Mouse (Mus musculus): Measurements from ENCODE around the gene Smpd3.
A peak's percentile ranks its signal among the peaks of the same experiment; 100 is the strongest.

Gene Smpd3

DNA sequence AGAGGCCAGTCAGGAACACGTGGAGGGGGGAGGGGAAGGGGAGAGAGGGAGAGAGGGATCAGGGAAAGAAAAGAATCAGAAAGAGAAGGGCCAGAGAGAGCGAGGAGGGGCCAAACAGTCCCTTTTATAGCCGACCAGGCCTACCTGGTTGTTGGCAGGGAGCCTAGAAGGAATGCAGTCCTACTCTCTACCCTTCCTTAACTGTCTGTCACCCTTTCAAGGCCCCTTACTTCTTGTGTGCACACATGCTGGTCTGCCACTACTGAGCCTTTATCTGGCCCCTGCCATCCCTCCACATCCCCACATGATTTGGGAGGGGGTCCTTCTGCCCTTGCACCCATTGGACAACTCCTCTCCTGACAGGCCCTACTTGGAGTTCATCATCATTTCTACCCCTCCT lies 49.1 kb downstream of the Smpd3 start:
- DNase-seq: no peak

DNA sequence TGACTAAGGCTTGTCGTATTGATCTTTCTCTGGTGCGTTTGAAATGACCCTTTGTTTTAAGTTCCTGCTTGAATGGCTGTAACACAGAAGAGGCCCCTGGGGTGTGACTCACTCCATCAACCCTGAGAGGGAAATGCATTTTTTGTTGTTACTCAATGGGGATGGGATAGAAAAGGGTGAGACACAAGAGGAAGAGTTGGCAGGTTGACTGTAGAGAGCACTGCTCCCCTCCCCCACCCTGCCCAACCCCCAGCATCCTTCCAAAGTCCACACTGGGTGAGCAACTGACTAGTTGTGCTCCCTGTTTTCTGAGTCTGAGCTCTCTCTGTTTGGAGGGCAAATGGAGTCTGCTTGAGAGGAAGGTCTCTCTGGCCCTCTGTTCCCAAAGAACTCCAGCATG lies 50.3 kb downstream of the Smpd3 start:
- no peak for DNase-seq

DNA sequence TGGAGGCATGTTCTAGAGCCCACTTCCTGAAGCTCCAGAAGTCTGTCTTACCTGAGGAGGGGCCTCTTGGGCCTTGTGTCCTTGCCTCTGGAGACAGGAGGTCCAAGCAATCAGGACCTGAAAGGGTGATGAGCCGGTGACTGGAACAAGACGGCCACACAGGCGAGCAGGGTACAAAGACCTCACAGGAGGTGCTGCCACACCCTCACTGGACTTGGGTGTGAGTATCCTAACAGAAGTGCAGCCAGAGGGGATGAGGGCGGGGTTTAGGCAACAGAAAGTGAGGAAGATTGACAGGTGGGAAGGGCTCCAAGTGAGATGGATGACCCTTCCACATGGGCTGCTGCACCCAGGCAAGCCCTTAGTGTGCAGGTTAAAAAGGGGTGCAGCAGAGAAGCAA lies 56.9 kb downstream of the Smpd3 start:
- no peak for DNase-seq

DNA sequence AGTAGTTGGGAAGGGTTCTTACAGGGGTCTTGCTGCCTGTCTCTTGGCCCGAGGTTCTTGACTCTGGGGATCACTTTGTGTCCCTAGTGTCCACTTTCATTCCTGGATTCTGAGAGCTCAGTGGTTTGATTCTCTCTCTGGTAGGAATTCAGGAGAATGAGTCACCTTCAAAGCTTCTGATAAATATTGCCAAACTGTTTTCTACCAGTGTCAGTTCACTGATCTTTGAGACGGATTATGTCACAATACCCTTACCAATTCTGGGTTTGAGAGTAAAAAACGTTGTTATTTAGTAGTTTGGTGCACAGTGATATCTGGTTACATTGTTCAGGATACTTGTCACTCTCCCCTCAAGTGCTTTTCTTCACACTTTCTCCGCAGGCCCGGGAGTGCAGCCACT lies 57.6 kb downstream of the Smpd3 start:
- no peak for DNase-seq

DNA sequence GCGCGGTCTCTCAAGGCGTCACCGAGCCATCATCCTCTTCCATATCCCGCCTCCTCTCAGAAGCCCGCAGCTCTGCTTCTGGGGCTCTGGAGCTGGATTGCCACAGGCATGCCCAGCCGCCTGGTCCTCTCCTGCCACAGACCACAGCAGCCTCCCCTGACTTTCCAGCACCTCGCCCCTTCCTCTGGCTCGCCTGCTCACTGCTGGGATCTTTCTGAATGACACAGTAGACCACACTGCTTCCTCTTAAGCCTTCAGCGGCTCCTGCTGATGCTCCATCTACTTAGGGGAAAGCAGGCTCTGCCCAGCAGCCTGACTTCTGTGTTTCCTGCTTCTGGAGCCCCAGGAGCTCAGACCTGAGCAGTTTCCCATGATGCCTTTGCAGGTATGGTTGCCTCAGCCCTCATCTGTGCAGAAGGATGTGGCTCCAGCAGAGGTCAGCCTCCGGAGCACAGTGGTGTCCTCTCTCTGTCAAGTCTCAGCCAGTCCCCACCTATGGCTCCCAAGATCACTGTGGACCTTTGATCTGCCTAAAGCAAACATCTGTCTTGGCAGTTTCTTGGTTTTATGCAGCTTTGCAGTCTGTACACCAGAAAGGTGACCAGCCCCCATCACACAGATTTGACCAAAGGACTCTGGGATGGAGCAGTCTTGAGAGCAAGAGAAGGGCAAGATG lies 59.3 kb downstream of the Smpd3 start:
- no peak for DNase-seq

DNA sequence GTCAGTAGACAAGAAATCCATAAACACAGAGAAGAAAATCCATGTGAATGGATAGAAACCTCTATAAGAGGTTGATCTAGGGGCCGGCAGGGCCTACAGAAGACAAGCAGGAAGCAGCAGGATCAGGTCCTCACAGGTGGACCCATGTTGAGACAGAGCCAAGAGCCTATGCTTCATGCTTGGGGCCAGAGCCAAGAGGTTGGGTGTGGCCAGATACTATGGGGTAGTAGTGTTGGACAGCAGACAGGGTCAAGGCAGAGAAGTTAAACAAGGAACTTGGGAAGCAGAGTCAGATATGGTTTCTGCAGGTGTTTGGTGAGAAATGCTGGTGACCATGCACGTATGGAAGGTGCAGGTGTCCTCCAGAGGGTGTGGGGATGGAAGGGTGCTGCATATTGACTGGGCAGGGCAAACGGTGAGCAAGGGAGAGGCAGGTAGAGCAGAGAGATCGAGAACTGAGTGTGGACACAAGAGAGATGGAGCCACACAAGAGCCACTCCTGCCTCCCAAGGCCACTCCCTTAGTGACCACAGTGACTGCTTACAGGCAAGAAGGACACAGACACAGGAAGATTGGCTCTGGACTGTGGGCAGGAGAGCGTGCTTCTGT lies 61.0 kb downstream of the Smpd3 start:
- no peak for DNase-seq

DNA sequence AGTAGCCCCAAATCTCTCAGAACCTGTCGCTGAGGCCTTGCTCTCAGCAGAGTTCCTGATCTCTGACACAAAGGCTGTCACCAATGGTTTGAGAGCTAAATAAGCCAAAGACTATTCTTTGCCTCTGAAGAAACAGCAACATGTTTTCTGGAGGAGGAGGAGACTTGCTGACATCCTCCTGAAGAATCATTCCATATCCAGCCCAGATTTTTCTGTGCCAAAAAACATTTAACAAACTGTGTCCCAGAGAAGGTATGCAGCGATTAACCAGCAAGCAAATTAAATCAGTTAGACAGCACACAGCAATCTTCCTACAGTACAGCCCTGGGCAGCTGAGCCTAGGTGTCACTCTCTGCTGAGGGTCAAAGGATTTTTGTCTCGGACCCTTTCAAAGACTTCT lies 64.3 kb downstream of the Smpd3 start:
- no peak for DNase-seq

DNA sequence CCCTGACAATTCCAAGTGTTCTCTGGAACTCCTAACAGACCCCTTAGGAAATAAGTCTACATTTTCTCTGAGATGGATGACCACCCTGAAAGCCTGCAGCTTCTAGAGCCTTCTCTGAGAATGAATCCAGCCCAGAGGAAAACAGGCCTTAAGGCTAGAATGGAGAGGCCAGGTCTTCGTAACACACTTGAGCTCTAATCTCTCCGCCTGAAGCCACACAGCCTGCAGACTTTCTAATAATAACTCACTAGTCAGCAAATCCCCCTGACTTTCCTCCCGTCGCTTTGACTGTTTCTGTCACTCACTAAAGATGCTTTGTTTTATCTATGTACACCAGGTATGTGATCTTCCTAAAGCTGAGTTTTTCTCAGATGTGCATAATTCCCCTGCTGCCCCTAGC lies 66.4 kb downstream of the Smpd3 start:
- DNase-seq: no peak

DNA sequence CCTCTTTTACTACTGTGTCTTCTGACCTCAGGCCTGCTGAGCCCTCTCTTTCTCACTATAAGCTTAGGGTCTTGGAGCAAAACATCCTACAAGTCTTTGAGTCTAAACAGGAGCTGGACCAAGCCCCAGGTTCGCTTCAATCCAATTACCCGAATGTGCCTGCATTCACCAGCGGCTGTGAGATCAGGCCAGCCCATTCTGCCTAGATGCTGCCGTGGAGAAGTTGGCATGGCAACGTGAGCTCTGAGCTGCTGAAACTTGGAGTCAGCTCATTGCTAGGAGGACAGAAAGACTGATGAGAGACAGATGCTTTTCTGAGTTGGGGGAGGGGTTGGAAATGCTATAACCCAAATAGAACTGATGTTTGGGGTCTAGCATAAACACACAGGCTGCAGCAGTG lies 67.0 kb downstream of the Smpd3 start:
- no peak for DNase-seq

DNA sequence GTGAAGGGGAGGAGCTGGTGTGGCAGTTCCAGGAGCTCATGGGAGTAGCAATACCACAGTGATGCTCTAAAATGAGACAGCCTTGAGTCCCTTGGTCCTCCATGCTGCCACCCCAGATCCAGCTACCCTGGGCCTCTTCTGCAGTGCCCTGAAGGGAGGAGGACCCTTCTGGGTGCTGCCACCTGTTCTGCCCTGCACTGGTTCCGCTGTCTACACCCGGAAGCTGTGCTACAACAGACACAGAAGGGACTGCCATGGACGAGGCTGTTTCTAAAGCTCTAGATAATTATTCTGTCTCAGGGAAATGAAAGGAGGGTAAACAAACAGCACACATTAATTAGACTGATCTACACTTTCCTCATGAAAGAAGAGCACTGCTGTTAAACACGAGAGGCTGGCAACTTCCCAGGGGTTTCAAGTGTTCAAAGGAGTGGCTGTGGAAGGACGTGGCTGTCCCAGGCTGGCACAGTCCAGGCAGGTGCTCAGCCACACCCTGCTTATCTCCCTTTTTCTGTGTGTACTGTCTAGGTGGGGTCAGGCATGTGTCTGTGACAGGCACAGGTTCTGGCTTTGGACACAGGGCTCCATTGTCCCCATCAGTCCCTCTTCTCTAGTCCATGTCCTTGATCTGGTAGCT lies 69.0 kb downstream of the Smpd3 start:
- DNase-seq: no peak

DNA sequence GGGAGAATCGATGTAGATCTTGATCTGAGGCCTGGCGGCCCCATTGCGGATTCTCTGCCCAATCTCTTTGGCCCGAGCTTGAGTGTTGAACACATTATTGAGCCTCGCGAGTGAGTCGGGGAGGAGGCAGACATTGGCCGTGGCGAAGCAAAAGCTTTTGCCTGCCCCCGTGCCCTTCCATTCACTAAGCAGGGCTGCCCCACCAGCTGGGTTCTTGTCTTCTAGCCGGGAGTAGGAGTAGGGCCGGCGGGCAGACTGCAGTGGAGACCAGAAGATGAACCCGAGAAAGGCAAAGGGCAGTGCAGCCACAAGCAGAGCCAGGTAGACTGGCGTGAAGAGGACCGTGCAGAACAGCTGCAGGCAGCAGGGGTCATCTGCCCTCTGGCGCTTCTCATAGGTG lies 72.4 kb downstream of the Smpd3 start:
- no peak for DNase-seq

DNA sequence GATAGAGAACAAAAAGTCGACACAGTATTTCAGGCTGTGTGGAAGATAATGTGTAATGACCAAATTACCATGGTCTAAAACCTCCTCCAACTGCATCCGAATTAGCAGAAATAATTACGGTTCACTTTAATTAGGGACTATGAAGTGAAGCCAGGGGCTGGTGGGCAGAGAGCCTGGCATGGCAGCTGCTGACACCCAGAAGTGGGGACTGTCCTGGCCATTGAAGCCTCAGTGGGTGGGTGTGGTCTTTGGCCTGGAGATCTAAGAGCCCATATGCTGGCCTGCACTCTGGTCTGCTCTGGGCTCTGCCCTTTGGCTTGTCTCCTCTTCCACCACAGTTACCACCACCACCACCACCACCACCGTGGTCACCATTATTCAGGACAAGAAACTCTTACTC lies 73.9 kb downstream of the Smpd3 start:
- DNase-seq: no peak

DNA sequence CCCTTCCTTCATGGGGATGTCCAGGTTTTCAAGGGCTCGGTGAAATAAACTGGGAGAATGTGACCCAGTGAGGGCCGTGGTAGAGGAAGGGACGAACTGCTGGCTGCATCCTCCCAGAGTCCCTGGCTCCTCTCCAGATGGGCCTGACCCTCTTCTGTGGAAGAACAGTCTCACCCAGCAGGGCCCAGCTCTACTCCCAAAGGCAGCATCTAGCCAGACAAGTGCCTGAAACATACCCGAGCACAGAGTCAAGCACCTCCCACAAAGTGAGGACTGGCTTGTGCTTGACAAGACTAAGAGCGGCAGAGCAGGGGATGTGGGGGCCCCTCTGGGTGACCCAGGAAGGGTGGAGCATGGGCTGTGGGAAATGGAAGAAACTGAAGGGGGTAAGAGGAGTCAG lies 75.4 kb downstream of the Smpd3 start:
- DNase-seq: no peak

DNA sequence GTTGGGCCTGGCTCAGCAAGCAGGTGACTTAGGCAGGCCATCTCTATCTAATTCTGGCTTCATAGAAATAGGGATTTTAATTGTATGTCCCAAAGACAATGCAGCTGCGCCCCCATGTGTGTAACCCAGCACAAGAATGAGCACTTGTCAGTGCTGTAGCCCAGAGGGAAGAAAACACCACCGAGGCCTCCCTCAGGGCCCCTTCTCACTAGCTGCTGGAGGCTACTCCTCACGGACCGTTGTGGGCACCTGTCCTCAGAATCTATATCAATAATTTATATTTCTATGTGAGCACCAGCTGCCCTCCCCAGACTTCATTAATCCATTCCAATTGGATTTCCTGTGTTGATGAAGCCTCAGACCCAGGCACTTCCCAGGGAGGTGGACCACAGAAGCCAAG lies 76.9 kb downstream of the Smpd3 start:
- no peak for DNase-seq

DNA sequence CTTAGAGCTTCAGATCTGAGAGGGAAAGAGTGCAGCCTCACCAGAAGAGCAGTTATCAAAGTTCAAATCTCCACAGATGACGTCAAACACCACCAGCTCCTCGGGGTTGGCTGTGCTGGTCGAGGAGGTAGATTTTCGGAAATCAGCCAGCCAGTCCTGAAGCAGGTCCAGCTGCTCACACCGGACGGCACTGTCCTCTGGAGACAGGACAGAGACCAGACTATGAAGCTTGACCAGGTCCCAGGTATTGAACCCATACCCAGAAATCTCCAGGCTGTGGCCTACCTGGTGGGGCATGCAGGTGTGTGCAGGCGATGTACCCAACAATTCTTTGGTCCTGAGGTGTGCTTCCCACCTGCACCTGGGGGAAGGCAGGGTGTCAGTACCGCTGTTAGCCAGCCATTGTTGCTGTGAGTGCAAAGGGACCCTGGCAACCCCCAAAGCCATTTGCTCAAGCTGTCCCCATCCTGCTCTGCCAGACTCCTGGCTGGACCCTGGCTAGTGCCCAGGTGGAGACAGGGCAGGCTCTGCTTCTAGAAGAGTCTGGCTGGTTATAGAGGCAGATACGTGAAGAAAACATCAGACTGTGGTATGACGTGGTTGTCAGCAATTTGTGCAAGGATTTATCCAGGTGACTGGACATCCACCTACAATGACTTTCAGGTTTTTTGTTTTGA lies 78.1 kb downstream of the Smpd3 start:
- DNase-seq: no peak

DNA sequence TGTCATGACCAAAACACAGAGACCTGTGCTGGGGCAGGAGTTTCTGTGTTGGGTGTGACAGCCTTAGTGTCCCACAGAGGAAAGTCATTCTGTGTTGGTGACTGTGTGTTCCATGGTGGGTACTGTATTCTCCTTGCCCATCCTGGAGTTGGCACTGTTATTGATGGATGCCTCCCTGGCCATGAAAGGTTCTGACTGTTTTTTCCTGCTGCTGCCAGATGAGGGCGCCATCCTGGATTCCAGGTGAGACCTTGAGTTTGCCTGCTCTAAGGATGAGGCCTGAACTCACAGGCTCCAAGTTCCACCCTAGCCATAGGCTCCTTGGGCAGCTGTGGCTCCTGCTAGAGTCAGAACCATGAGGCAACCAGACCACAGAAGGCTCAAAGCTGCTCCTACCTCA lies 79.6 kb downstream of the Smpd3 start:
- peak in 1 of 2 experiments; percentile 17 for DNase-seq

DNA sequence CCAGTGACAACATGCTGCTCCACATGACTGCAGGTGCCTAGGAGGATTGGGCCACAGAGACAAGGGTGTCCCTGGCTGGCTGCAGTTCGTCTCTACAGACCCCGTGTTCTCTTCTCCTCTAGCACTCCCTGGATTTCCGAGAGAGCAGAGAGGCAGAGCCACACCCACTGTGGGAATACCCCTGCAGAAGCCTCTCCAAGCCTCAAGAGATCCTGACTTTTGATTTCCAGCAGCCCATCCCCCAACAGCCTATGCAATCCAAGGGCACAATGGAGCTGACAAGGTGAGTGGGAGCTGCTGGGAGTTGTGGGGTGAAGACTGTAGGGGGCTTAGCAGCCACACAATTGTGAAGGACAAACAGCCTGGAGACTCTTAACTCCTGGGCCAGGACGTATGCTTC lies 87.6 kb downstream of the Smpd3 start:
- no peak for DNase-seq

DNA sequence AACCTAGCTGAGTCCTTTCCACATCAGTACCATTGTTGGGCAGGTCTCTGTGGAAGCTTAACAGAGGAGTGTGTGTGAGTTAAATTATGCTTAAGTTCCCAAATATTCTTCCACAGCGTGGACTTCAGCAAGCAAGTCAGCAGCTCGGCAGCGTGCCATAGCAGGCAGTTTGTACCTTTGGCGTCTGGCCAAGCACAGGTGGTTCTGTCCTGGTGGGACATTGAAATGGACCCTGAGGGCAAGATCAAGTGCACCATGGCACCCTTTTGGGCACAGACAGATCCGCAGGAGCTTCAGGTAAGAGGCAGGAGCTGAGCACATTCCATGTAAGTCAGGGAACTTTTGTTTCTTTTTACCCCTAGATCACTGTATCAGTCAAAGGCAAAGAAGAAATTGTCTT lies 100.7 kb downstream of the Smpd3 start:
- no peak for DNase-seq

DNA sequence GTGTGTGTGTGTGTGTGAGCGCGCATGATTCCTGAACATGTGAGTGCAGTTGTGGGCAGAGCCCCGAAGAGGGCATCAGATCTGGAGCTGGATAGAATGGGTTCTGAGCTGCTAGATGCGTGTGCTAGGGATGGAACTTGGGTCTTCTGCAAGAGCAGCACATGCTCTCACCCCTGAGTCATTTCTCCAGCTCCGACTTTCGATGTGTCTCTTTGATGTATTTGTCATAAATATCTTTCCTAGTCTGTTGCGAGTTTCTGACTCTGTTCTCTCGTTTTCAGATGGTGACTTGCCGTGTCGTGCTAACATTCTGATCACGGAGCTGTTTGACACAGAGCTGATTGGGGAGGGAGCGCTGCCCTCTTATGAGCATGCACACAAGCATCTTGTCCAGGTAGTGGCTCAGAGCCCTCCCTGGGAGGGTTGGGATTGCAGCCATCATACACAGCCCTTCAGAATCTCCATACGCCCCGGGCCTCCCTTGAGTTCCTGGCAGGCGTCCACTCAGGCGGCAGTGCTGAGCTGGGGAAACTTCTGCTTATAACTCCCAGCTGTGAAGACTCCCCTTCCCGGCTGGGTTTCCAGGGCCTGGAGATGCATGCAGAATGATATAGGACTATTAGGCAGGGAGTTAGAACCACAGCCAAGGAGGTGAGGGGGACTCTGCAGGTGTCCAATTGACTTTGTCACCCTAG lies 103.1 kb downstream of the Smpd3 start:
- no peak for DNase-seq

DNA sequence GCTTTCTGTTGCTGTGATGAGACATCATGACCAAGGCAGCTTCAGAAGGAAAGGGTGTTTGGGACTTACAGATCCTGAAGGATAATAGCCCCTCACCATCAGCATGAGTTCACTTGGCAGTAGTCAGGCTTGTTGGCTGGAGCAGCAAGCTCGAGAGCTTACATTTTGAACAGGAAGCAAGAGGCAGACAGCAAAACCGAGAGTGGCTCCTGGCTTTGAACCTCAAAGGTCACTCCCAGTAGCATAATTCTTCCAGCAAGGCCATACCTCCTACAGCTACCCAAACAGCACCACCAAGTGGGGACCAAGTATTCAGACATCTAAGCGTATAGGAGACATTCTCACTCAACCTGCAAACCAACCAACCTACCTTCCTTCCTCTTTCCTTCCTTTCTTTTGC lies 105.0 kb downstream of the Smpd3 start:
- DNase-seq: no peak

DNA sequence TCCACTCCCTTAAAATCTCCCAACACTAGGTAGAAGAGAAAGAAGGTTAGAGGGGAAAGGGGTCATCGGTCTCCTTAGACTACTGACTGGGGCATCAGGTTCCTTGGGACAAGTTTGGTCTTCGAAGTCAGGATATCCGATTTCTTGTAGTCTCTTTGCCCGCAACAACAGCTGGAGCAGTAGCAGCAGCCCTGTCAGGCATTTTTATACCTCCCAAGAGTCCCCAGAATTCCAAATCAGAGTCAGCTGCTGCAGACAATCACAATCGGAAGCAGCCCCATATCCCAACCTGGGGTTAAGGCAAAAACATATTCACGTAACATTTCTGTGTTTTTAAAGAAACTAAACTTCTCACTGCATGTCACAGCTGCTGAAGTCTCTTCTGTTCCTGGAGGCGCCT lies 106.3 kb downstream of the Smpd3 start:
- DNase-seq: no peak

DNA sequence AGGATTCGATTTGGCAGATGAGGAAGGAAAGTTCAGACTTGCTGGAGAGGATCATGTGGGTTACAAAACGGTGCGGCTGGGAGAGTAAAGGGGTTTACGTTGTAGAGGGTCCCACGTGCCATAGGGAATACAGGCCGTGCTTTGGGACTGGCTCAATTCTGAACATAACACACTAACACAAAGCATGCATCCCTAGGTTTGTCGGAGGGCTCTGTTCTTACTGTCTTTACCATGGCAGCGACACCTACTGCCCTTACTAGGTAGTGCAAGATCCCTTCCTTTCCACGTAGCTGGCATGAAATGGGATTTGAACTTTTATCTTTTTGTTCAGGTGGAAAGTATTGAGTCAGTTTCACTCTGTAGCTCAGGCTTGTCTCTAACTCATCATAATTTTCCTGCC lies 111.2 kb downstream of the Smpd3 start:
- peak; percentile 26 to 45 for DNase-seq

DNA sequence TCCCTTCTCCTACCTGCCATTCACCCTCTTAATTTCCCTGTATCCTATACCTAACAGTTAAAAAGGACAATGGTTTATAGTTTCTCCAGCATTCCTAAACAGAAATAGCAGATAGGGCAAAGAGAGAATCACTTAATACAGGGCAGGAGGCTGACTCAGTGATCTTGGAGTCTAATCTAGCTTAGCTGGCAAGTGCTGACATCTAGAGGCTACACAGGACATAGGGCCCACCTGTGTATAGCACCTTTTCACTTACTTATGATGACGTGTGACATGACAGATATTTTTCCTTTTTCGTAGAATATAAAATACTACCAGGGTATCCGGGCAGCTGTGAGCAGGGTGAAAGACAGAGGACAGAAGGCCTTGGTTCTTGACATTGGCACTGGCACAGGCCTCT lies 118.2 kb downstream of the Smpd3 start:
- DNase-seq: no peak

DNA sequence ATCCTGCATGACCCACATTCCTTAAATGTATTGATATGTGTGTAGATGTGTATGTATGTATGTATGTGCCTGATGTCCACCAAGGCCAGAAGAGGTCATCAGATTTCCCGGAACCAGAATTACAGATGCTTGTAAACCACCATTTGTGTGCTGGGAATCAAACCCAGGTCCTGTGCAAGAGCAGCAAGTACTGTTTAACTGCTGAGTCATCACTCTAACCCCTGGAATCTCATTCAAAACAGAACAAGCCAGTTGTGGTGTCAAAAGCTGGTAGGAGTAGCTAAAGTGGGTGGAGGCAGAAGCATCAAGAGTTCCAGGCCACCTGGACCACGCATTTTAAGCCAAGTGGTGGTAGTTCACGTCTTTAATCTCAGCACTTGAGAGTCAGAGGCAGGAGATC lies 123.8 kb downstream of the Smpd3 start:
- no peak for DNase-seq

Data from thymus, postnatal 36 days (tissue).